Mouse (Mus musculus) liver, postnatal 0 days (tissue): ENCODE measurements at regions not wholly inside any gene's neighbourhood (a gene's known extent, or its start where the extent isn't known, plus 50 kb on each side); places are given as distances from the start of the nearest gene placed in this dataset.

ENCODE experiments used
- ATAC-seq: fragments of 200-750 bp; cut with Nextera tagmentation; 2 replicates; pipeline ENCODE4 v1.8.0; 2017; ENCODE audit warnings: mild to moderate bottlenecking, moderate library complexity
- DNase-seq: peaks from one replicate; pipeline ENCODE4 v3.0.0-alpha.2; 2016
- H3K27ac ChIP-seq: fragments of 300-500 bp; sonication (generic); 2 replicates; pipeline ENCODE4 v1.5.1; 2014; ENCODE audit warnings: antibody characterized with exemption, moderate library complexity, mild to moderate bottlenecking, low read depth
- H3K27me3 ChIP-seq: fragments of 300-500 bp; sonication (generic); 2 replicates; pipeline ENCODE4 v1.6.1; 2014; ENCODE audit warnings: low read length, control low read depth, mixed read lengths; ENCODE audit not compliant: insufficient read depth
- H3K36me3 ChIP-seq: fragments of 300-500 bp; sonication (generic); replicated peaks from 2 replicates; pipeline ENCODE4 v1.6.1; 2014; ENCODE audit warnings: mild to moderate bottlenecking, control low read depth, low read length, moderate library complexity, mixed read lengths; ENCODE audit not compliant: insufficient read depth
- H3K4me1 ChIP-seq: fragments of 300-500 bp; sonication (generic); 2 replicates; pipeline ENCODE4 v1.6.1; 2014; ENCODE audit warnings: antibody characterized with exemption, mild to moderate bottlenecking, control low read depth; ENCODE audit not compliant: insufficient read depth
- H3K4me2 ChIP-seq: fragments of 300-500 bp; sonication (generic); 2 replicates; pipeline ENCODE4 v1.6.1; 2014; ENCODE audit warnings: low read depth, mild to moderate bottlenecking, low read length, moderate library complexity, mixed read lengths
- H3K4me3 ChIP-seq: fragments of 300-500 bp; sonication (generic); 2 replicates; pipeline ENCODE4 v1.5.1; 2014; ENCODE audit warnings: low read depth, low read length
- H3K9ac ChIP-seq: fragments of 300-500 bp; sonication (generic); replicated peaks from 2 replicates; pipeline ENCODE4 v1.6.1; 2014; ENCODE audit warnings: mild to moderate bottlenecking, moderate library complexity
- H3K9me3 ChIP-seq: fragments of 300-500 bp; sonication (generic); 2 replicates; pipeline ENCODE4 v1.6.1; 2016; ENCODE audit warnings: mild to moderate bottlenecking, control low read depth, low read length, mixed read lengths
- CTCF ChIP-seq: sonication (generic); IDR thresholded peaks from 2 replicates; pipeline ENCODE4 v1.5.1; 2016; ENCODE audit warnings: antibody characterized with exemption, low read depth
- EP300 ChIP-seq: IDR thresholded peaks from 2 replicates; pipeline ENCODE4 v1.6.1; 2016; ENCODE audit warnings: antibody characterized with exemption, low read depth, mild to moderate bottlenecking
- WGBS: fragments of 180-500 bp; shearing (Covaris S2); extraction: QIAGEN DNeasy Blood & Tissue Kit; methylation state at CpG from one replicate; pipeline ENCODE4 v1.1.7; 2014; ENCODE audit not compliant: insufficient replicate concordance; 5-methylcytosine and 5-hydroxymethylcytosine counted together

DNA sequence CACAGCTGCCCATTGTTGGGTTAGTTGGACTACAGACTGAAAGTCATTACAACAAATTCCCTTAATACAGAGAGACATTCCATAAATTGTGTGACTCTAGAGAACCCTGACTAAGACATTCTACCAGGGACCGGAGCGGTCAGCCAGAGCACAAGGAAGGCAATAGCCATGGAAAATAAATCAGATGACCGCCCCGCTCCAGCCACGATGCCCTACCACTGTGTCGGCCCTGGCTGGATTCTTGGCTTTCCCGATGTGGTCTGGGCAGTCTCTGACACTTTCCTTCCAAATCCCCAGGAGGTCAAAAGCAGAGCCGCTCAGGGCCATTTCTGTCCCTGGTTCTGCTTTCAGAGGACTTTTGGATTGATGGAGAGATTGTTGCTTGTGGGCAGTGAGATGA, 57.8 kb downstream of the Lsm3 start:
- Histone ChIP-seq H3K27ac (no peak overlapping the region), H3K4me3 (no peak overlapping the region), H3K36me3 (no peaks in the 10 kb centered on the region), H3K4me1 (no peaks in the 10 kb centered on the region), H3K9me3 (no peaks in the 10 kb centered on the region), H3K4me2 (no peak overlapping the region), H3K9ac (no peak overlapping the region), H3K27me3 (no peaks in the 10 kb centered on the region)
- DNase-seq, result no peak
- no peak for ATAC-seq
- WGBS, result 84% methylated on average over 8 of the region's 8 CpGs
- no peak for TF ChIP-seq EP300
- no peak for TF ChIP-seq CTCF

DNA sequence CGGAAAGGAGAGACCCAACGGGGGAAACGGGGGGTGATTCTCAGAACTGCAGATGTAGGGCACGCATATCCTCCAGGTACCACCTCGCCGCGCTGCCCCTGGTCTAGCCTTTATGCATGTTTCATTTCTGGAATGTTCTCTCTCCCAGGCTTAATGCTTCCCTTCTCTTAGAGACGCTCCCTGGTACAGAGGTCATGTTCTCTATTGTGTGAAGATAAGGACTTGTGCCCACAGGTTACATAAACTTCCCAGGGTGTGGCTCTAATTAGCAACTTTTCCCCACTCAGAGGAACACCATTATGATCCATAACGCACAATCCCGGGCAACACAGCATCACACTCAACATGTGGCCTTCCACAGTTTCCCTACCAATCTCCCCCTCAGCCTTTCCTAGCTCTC, 58.7 kb downstream of the Lsm3 start:
- Histone ChIP-seq H3K27me3 (no peaks in the 10 kb centered on the region), H3K9me3 (no peaks in the 10 kb centered on the region), H3K4me3 (no peak overlapping the region), H3K4me2 (no peak overlapping the region), H3K4me1 (no peaks in the 10 kb centered on the region), H3K9ac (no peak overlapping the region), H3K36me3 (no peaks in the 10 kb centered on the region), H3K27ac (no peak overlapping the region)
- no peak for DNase-seq
- 79% methylated on average over 10 of the region's 10 CpGs for WGBS
- ATAC-seq, result no peak
- no peak for TF ChIP-seq EP300
- no peak for TF ChIP-seq CTCF

DNA sequence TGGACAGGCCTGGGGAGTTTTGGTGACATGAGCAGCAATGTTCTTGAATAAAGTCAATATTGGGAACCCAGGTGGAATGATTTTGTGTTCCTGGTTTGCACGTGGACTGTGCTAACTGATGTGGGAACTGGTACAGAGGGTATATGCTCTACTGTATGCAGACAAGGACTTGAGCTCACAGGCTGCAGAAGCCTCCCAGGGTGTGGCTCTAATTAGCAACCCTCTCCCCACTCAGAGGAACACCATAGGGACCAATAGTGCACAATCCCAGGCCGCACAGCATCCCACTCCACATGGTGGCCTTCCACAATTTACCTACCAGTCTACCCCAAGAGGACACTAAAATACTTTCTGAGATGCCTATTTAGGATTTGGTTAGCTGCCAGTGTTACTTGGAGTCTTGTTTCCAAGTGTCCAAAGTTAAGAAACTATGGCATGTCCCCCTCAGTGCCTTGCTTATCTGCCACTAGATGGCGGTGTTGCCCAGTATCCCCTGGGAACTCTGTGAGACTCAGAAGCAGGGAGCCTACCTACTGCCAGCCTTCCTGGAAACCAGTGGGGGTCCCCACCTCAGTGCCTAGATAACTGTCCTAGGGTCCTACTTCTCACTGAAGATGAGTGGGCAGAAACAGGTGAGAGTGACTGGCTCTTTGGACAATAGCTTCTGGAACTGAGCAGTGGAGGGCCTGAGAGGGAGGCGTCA, 60.1 kb downstream of the Lsm3 start:
- peak; percentile 58; the same call in 1 of the 2 replicates for ATAC-seq
- Histone ChIP-seq H3K27me3 (no peaks in the 10 kb centered on the region), H3K36me3 (no peaks in the 10 kb centered on the region), H3K9ac (no peak overlapping the region), H3K4me1 (no peaks in the 10 kb centered on the region), H3K4me2 (no peak overlapping the region), H3K27ac (no peak overlapping the region), H3K9me3 (no peaks in the 10 kb centered on the region), H3K4me3 (no peak overlapping the region)
- WGBS, result 60% methylated on average over 4 of the region's 4 CpGs
- TF ChIP-seq EP300 (no peak), CTCF (peak; percentile 94)
- peak; percentile 72 for DNase-seq

DNA sequence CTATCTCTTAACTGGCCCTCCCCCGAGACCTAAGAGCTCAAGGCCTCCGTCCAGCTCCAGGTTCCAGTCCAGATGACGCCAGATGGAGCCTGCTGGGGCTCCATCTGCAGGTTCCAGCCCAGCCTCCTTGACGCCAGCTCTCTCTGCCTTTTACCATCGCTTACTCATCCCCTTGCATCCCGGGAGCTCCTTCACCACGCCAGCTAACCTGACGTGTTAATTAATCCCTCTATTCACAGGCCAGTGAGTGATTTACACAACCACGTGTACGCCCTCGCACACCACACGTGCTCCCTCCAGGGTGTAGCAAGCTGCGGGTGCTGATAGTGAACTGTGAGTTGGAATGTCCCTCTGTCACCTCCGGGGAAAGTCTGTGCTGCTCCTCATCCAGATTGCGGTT, 61.2 kb downstream of the Lsm3 start:
- TF ChIP-seq CTCF (no peak), EP300 (no peak)
- Histone ChIP-seq H3K27ac (no peak overlapping the region), H3K4me3 (no peak overlapping the region), H3K36me3 (no peaks in the 10 kb centered on the region), H3K4me1 (0 out of 2 replicates have a peak, but pooled peaks cover 1% of the 10 kb centered on the region), H3K4me2 (no peak overlapping the region), H3K9me3 (no peaks in the 10 kb centered on the region), H3K27me3 (no peaks in the 10 kb centered on the region), H3K9ac (no peak overlapping the region)
- ATAC-seq, result no peak
- whole genome bisulfite sequencing, result 66% methylated on average over 15 of the region's 15 CpGs
- DNase-seq, result no peak

DNA sequence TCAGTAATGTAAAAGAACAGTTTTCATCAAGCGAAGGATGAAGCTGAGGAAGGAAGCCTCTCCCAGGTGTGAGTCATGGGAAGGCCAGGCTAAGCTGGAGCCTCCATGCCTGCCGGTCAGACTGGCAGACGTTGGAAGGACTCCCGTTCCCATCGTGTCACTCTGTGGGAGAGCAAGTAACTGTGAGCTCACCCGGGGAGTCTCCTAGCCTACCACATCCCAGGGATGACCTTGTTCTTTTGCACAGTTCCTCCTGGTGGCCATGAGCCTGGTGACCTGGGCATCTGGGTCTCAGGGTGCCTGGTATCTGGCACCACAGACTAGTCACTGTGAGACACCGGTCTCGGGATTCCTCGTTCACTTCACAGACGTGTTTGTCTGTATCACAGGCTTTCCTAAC, 63.9 kb downstream of the Lsm3 start:
- H3K4me1 ChIP-seq, result 0 out of 2 replicates have a peak, but pooled peaks cover 3% of the 10 kb centered on the region
- WGBS, result 77% methylated on average over 10 of the region's 10 CpGs
- H3K27ac ChIP-seq, result no peak overlapping the region
- H3K36me3 ChIP-seq, result no peaks in the 10 kb centered on the region
- DNase-seq (no peak), ATAC-seq (no peak)
- no peak overlapping the region for H3K9ac ChIP-seq
- no peak for TF ChIP-seq CTCF
- no peak for TF ChIP-seq EP300
- H3K4me3 ChIP-seq, result no peak overlapping the region
- no peak overlapping the region for H3K4me2 ChIP-seq
- no peaks in the 10 kb centered on the region for H3K9me3 ChIP-seq
- no peaks in the 10 kb centered on the region for H3K27me3 ChIP-seq

DNA sequence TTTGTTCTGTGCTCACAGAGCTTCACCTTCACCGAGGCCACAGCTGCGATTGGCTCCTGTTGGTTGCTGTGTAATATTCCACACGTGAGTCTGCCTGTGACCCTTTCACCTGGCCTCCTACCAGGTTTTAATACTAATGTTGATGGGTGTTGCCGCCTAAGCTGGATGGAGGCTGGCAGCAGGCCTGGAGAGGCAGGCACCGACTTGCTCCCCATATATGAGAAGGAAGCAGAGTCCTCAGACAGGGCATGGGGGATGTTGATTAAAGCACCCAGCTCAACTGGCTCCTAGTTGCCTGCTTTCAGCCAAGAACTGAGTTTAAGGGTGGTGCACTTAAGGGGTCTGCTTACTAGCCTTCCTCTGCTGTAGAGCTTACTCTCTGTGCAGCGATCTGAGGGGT, 64.9 kb downstream of the Lsm3 start:
- Histone ChIP-seq H3K4me3 (no peak overlapping the region), H3K27ac (no peak overlapping the region), H3K27me3 (no peaks in the 10 kb centered on the region), H3K9me3 (no peaks in the 10 kb centered on the region), H3K9ac (no peak overlapping the region), H3K36me3 (no peaks in the 10 kb centered on the region), H3K4me2 (no peak overlapping the region), H3K4me1 (0 out of 2 replicates have a peak, but pooled peaks cover 3% of the 10 kb centered on the region)
- no peak for TF ChIP-seq CTCF
- TF ChIP-seq EP300, result no peak
- 76% methylated on average over 6 of the region's 6 CpGs for WGBS
- DNase-seq, result no peak
- no peak for ATAC-seq

DNA sequence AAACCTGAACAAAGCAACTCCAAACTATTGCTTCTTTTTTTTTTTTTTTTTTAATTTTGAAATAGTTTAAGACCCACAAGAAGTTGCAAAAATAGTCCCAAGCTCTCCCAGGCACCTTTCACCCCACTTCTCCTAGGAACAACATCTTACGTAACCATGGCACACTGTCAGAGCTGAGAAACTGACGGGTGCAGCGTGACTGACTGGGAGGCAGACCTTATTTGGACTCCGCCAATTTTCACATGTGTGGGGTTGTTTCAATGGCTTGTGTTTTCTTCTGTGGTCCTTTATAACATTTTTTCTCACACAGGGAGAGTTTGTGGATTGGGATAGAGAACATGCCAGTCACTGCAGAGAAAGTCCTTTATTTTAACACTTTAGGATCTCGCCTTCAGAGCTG, 66.6 kb downstream of the Lsm3 start:
- no peak for DNase-seq
- no peak for TF ChIP-seq CTCF
- no peak for TF ChIP-seq EP300
- peak; percentile 78 for ATAC-seq
- no peaks in the 10 kb centered on the region for H3K9me3 ChIP-seq
- H3K4me2 ChIP-seq, result no peak overlapping the region
- H3K27me3 ChIP-seq, result no peaks in the 10 kb centered on the region
- no peaks in the 10 kb centered on the region for H3K36me3 ChIP-seq
- H3K4me3 ChIP-seq, result no peak overlapping the region
- 0 out of 2 replicates have a peak, but pooled peaks cover 3% of the 10 kb centered on the region for H3K4me1 ChIP-seq
- no peak overlapping the region for H3K9ac ChIP-seq
- 57% methylated on average over 5 of the region's 5 CpGs for WGBS
- no peak overlapping the region for H3K27ac ChIP-seq
